Mouse (Mus musculus) lung, adult 2 months (tissue): ENCODE data around the gene Hcls1.

Experiments used
- CTCF ChIP-seq: fragments of 200-500 bp; IDR thresholded peaks from 2 replicates; pipeline ENCODE4 v1.5.1; 2011; ENCODE audit warnings: mild to moderate bottlenecking, low read length, control low read depth; ENCODE audit not compliant: insufficient read depth
- POLR2A ChIP-seq: fragments of 200-500 bp; IDR thresholded peaks from 2 replicates; pipeline ENCODE4 v1.6.1; 2011; ENCODE audit warnings: low read depth, mild to moderate bottlenecking, control low read depth, low read length, borderline replicate concordance; ENCODE audit errors: extremely low read depth

GRCm38 (mm10) chr16:36928106-36928500 is 6.7 kb upstream of the Hcls1 start:
- TF ChIP-seq CTCF: no peak
- TF ChIP-seq POLR2A: no peak
